Mouse (Mus musculus): Measurements from ENCODE around the gene Cfap61. TPM values are rescaled to one million over a fixed set of nuclear protein-coding genes. Genes with fewer than 3 reads are reported as not detected.

Cfap61 gene
- polyA plus RNA-seq, 1 experiment from 2014 or later = 0.24 TPM

GRCm38 (mm10) chr2:146168017-146168803 lies 233.6 kb downstream of the Cfap61 start:
- Histone ChIP-seq H3K9ac (ENCODE audit: low read length) (no peak overlapping the region), H3K4me1 (replicated peaks; ENCODE audit: control insufficient read depth, insufficient read depth, low read length) (no peaks in the 10 kb centered on the region), H3K36me3 (ENCODE audit: control insufficient read depth, insufficient read depth, low read length) (no peaks in the 10 kb centered on the region), H3K27me3 (replicated peaks; ENCODE audit: control insufficient read depth, insufficient read depth, low read length) (no peaks in the 10 kb centered on the region), H3K27ac (ENCODE audit: low read depth) (no peak overlapping the region), H3K9me3 (ENCODE audit: control insufficient read depth, low read length) (no peaks in the 10 kb centered on the region), H3K4me3 (ENCODE audit: low read depth, low read length) (no peak overlapping the region), H3K4me2 (ENCODE audit: low read length) (no peak overlapping the region)
- WGBS = 61% methylated on average over 14 of the region's 14 CpGs
- ATAC-seq (replicated peaks; ENCODE audit: low FRiP score, low TSS enrichment, low read depth) = no peak; the same call in 1 of the 2 replicates
- DNase-seq (ENCODE audit: low spot score) = no peak

- H3K27me3 ChIP-seq (replicated peaks; ENCODE audit: control insufficient read depth, insufficient read depth, low read length) = no peaks in the 10 kb centered on the region
- H3K9me3 ChIP-seq (ENCODE audit: control insufficient read depth, low read length) = no peaks in the 10 kb centered on the region
- ATAC-seq (replicated peaks; ENCODE audit: low FRiP score, low TSS enrichment, low read depth) = no peak
- H3K4me3 ChIP-seq (ENCODE audit: low read depth, low read length) = no peak overlapping the region
- no peak overlapping the region for H3K27ac ChIP-seq (ENCODE audit: low read depth)
- WGBS = 73% methylated on average over 7 of the region's 7 CpGs
- no peaks in the 10 kb centered on the region for H3K36me3 ChIP-seq (ENCODE audit: control insufficient read depth, insufficient read depth, low read length)
- DNase-seq (ENCODE audit: low spot score) = no peak
- no peak overlapping the region for H3K9ac ChIP-seq (ENCODE audit: low read length)
- H3K4me1 ChIP-seq (replicated peaks; ENCODE audit: control insufficient read depth, insufficient read depth, low read length) = no peaks in the 10 kb centered on the region
- H3K4me2 ChIP-seq (ENCODE audit: low read length) = no peak overlapping the region
Measured at GRCm38 (mm10) chr2:146169492-146169891, 234.9 kb downstream of the Cfap61 start.

GRCm38 (mm10) chr2:146172106-146172505 lies 237.5 kb downstream of the Cfap61 start:
- no peaks in the 10 kb centered on the region for H3K9me3 ChIP-seq (ENCODE audit: control insufficient read depth, low read length)
- 63% methylated on average over 4 of the region's 4 CpGs for WGBS
- no peak overlapping the region for H3K4me2 ChIP-seq (ENCODE audit: low read length)
- no peak overlapping the region for H3K4me3 ChIP-seq (ENCODE audit: low read depth, low read length)
- no peak overlapping the region for H3K9ac ChIP-seq (ENCODE audit: low read length)
- no peak for DNase-seq (ENCODE audit: low spot score)
- no peak for ATAC-seq (replicated peaks; ENCODE audit: low FRiP score, low TSS enrichment, low read depth)
- no peak overlapping the region for H3K27ac ChIP-seq (ENCODE audit: low read depth)
- no peaks in the 10 kb centered on the region for H3K27me3 ChIP-seq (replicated peaks; ENCODE audit: control insufficient read depth, insufficient read depth, low read length)
- no peaks in the 10 kb centered on the region for H3K4me1 ChIP-seq (replicated peaks; ENCODE audit: control insufficient read depth, insufficient read depth, low read length)
- H3K36me3 ChIP-seq (ENCODE audit: control insufficient read depth, insufficient read depth, low read length) = no peaks in the 10 kb centered on the region

- no peak for DNase-seq (ENCODE audit: low spot score)
- ATAC-seq (replicated peaks; ENCODE audit: low FRiP score, low TSS enrichment, low read depth) = no peak
- Histone ChIP-seq H3K36me3 (ENCODE audit: control insufficient read depth, insufficient read depth, low read length) (no peaks in the 10 kb centered on the region), H3K4me3 (ENCODE audit: low read depth, low read length) (no peak overlapping the region), H3K9me3 (ENCODE audit: control insufficient read depth, low read length) (no peaks in the 10 kb centered on the region), H3K27ac (ENCODE audit: low read depth) (no peak overlapping the region), H3K4me1 (replicated peaks; ENCODE audit: control insufficient read depth, insufficient read depth, low read length) (no peaks in the 10 kb centered on the region), H3K9ac (ENCODE audit: low read length) (no peak overlapping the region), H3K27me3 (replicated peaks; ENCODE audit: control insufficient read depth, insufficient read depth, low read length) (no peaks in the 10 kb centered on the region), H3K4me2 (ENCODE audit: low read length) (no peak overlapping the region)
- WGBS = 80% methylated on average over 7 of the region's 7 CpGs
Measured at GRCm38 (mm10) chr2:146174173-146174572, 239.6 kb downstream of the Cfap61 start.

GRCm38 (mm10) chr2:146178718-146179117 lies 244.1 kb downstream of the Cfap61 start:
- no peak overlapping the region for H3K27ac ChIP-seq (ENCODE audit: low read depth)

GRCm38 (mm10) chr2:146183830-146184793 lies 249.5 kb downstream of the Cfap61 start:
- Histone ChIP-seq H3K36me3 (ENCODE audit: control insufficient read depth, insufficient read depth, low read length) (no peaks in the 10 kb centered on the region), H3K9me3 (ENCODE audit: control insufficient read depth, low read length) (no peaks in the 10 kb centered on the region), H3K9ac (ENCODE audit: low read length) (no peak overlapping the region), H3K4me2 (ENCODE audit: low read length) (no peak overlapping the region), H3K27ac (ENCODE audit: low read depth) (no peak overlapping the region), H3K4me1 (replicated peaks; ENCODE audit: control insufficient read depth, insufficient read depth, low read length) (no peaks in the 10 kb centered on the region), H3K27me3 (replicated peaks; ENCODE audit: control insufficient read depth, insufficient read depth, low read length) (no peaks in the 10 kb centered on the region), H3K4me3 (ENCODE audit: low read depth, low read length) (no peak overlapping the region)
- no peak for DNase-seq (ENCODE audit: low spot score)
- ATAC-seq (replicated peaks; ENCODE audit: low FRiP score, low TSS enrichment, low read depth) = no peak
- WGBS = 79% methylated on average over 24 of the region's 24 CpGs

More at GRCm38 (mm10) chr2:146178718-146179117, 244.1 kb downstream of the Cfap61 start:
- ATAC-seq (replicated peaks; ENCODE audit: low FRiP score, low TSS enrichment, low read depth) (no peak), DNase-seq (ENCODE audit: low spot score) (no peak)
- Histone ChIP-seq H3K36me3 (ENCODE audit: control insufficient read depth, insufficient read depth, low read length) (no peaks in the 10 kb centered on the region), H3K4me2 (ENCODE audit: low read length) (no peak overlapping the region), H3K4me1 (replicated peaks; ENCODE audit: control insufficient read depth, insufficient read depth, low read length) (no peaks in the 10 kb centered on the region), H3K9ac (ENCODE audit: low read length) (no peak overlapping the region), H3K9me3 (ENCODE audit: control insufficient read depth, low read length) (no peaks in the 10 kb centered on the region), H3K4me3 (ENCODE audit: low read depth, low read length) (no peak overlapping the region), H3K27me3 (replicated peaks; ENCODE audit: control insufficient read depth, insufficient read depth, low read length) (no peaks in the 10 kb centered on the region)
- 81% methylated on average over 1 of the region's 1 CpGs for WGBS

- no peaks in the 10 kb centered on the region for H3K4me1 ChIP-seq (replicated peaks; ENCODE audit: control insufficient read depth, insufficient read depth, low read length)
- ATAC-seq (replicated peaks; ENCODE audit: low FRiP score, low TSS enrichment, low read depth) (no peak), DNase-seq (ENCODE audit: low spot score) (no peak)
- H3K4me3 ChIP-seq (ENCODE audit: low read depth, low read length) = no peak overlapping the region
- H3K9me3 ChIP-seq (ENCODE audit: control insufficient read depth, low read length) = no peaks in the 10 kb centered on the region
- 91% methylated on average over 11 of the region's 11 CpGs for WGBS
- H3K27ac ChIP-seq (ENCODE audit: low read depth) = no peak overlapping the region
- H3K9ac ChIP-seq (ENCODE audit: low read length) = no peak overlapping the region
- no peaks in the 10 kb centered on the region for H3K27me3 ChIP-seq (replicated peaks; ENCODE audit: control insufficient read depth, insufficient read depth, low read length)
- no peaks in the 10 kb centered on the region for H3K36me3 ChIP-seq (ENCODE audit: control insufficient read depth, insufficient read depth, low read length)
- no peak overlapping the region for H3K4me2 ChIP-seq (ENCODE audit: low read length)
Measured at GRCm38 (mm10) chr2:146196126-146196525, 261.5 kb downstream of the Cfap61 start.

GRCm38 (mm10) chr2:146197947-146198346 lies 263.4 kb downstream of the Cfap61 start:
- H3K27me3 ChIP-seq (replicated peaks; ENCODE audit: control insufficient read depth, insufficient read depth, low read length) = no peaks in the 10 kb centered on the region
- no peak overlapping the region for H3K9ac ChIP-seq (ENCODE audit: low read length)
- H3K4me1 ChIP-seq (replicated peaks; ENCODE audit: control insufficient read depth, insufficient read depth, low read length) = no peaks in the 10 kb centered on the region
- no peaks in the 10 kb centered on the region for H3K36me3 ChIP-seq (ENCODE audit: control insufficient read depth, insufficient read depth, low read length)
- H3K4me2 ChIP-seq (ENCODE audit: low read length) = no peak overlapping the region
- 73% methylated on average over 7 of the region's 7 CpGs for WGBS
- no peaks in the 10 kb centered on the region for H3K9me3 ChIP-seq (ENCODE audit: control insufficient read depth, low read length)
- H3K27ac ChIP-seq (ENCODE audit: low read depth) = no peak overlapping the region
- H3K4me3 ChIP-seq (ENCODE audit: low read depth, low read length) = no peak overlapping the region
- ATAC-seq (replicated peaks; ENCODE audit: low FRiP score, low TSS enrichment, low read depth) (no peak), DNase-seq (ENCODE audit: low spot score) (no peak)

Measured in intestine, embryonic 14.5 days (tissue).